Mouse (Mus musculus) stomach, postnatal 0 days (tissue): ENCODE data around the gene Comtd1.

Source experiments
- CTCF ChIP-seq: IDR thresholded peaks from 2 replicates; pipeline ENCODE4 v1.5.1; 2016; ENCODE audit warnings: antibody characterized with exemption, low read depth, mild to moderate bottlenecking, moderate library complexity
- EP300 ChIP-seq: optimal IDR thresholded peaks from 2 replicates; pipeline ENCODE3; 2016; ENCODE audit warnings: antibody characterized with exemption

GRCm38 (mm10) chr14:21823897-21824296 lies 24.9 kb downstream of the Comtd1 start:
- TF ChIP-seq EP300 (no peak), CTCF (no peak)
